Mouse (Mus musculus): ENCODE results near the gene Crygd. TPM values are rescaled to one million over a fixed set of nuclear protein-coding genes. Genes with fewer than 3 reads are reported as not detected.

Crygd gene
- polyA plus RNA-seq, 1 experiment from 2014 or later = not detected

DNA sequence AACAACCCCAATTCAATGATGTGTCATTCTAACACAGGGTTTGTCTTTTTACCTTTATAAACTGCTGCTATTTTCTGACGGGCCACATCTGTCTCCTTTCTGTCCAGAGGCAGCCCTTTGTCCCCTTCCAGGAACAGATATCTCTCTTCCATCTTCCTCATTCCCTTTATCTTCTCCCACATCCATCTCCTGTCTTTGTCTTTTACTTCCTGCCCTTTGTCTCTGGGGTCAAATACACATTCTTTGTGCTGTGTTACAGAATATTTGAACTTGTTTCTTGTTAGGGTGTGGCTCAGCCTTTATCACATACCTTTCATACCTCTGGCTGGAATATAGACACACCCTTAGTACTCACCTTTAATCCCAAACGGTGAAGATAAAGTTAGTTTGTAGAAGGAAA lies 25.7 kb downstream of the Crygd start:
- Histone ChIP-seq H3K27ac (ENCODE audit: low read depth) (no peak overlapping the region), H3K36me3 (replicated peaks; ENCODE audit: insufficient read depth, low read length) (no peaks in the 10 kb centered on the region), H3K4me3 (ENCODE audit: low read depth, low read length) (no peak overlapping the region), H3K27me3 (ENCODE audit: insufficient read depth, low read length) (no peaks in the 10 kb centered on the region), H3K4me1 (ENCODE audit: insufficient read depth) (no peaks in the 10 kb centered on the region), H3K9ac (replicated peaks) (no peak overlapping the region), H3K9me3 (ENCODE audit: low read length) (no peaks in the 10 kb centered on the region), H3K4me2 (ENCODE audit: low read depth, low read length) (no peak overlapping the region)
- ATAC-seq (no peak), DNase-seq (no peak)
- TF ChIP-seq EP300 (IDR thresholded peaks at IDR 0.05; ENCODE audit: low read depth) = no peak
- TF ChIP-seq CTCF (IDR thresholded peaks at IDR 0.05; ENCODE audit: low read depth) = no peak
- 51% methylated on average over 2 of the region's 2 CpGs for WGBS (ENCODE audit: insufficient replicate concordance)

DNA sequence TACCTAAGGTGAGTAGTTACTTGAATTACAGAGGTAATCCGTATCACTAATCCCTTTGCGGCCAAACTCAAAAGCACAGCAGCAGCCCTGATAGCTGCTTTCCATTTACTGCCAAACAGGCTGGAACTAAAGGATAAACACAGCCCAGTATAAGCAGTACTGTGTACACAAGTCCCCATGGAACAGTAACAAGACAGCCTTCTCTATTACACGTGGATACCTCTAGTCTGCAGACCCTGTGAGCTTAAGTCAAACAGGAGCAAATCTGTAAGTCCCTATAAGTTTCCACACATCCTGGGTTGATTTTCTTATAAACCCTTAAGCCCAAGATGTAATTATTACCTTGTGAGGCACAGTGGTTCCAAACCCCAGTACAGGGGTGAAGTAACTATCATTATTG lies 27.7 kb downstream of the Crygd start:
- ATAC-seq = no peak
- 39% methylated on average over 3 of the region's 3 CpGs for WGBS (ENCODE audit: insufficient replicate concordance)
- Histone ChIP-seq H3K4me3 (ENCODE audit: low read depth, low read length) (no peak overlapping the region), H3K27me3 (ENCODE audit: insufficient read depth, low read length) (no peaks in the 10 kb centered on the region), H3K9me3 (ENCODE audit: low read length) (no peaks in the 10 kb centered on the region), H3K27ac (ENCODE audit: low read depth) (no peak overlapping the region), H3K4me2 (ENCODE audit: low read depth, low read length) (no peak overlapping the region), H3K4me1 (ENCODE audit: insufficient read depth) (no peaks in the 10 kb centered on the region), H3K36me3 (replicated peaks; ENCODE audit: insufficient read depth, low read length) (no peaks in the 10 kb centered on the region), H3K9ac (replicated peaks) (no peak overlapping the region)
- no peak for DNase-seq
- TF ChIP-seq EP300 (IDR thresholded peaks at IDR 0.05; ENCODE audit: low read depth) (no peak), CTCF (IDR thresholded peaks at IDR 0.05; ENCODE audit: low read depth) (no peak)

DNA sequence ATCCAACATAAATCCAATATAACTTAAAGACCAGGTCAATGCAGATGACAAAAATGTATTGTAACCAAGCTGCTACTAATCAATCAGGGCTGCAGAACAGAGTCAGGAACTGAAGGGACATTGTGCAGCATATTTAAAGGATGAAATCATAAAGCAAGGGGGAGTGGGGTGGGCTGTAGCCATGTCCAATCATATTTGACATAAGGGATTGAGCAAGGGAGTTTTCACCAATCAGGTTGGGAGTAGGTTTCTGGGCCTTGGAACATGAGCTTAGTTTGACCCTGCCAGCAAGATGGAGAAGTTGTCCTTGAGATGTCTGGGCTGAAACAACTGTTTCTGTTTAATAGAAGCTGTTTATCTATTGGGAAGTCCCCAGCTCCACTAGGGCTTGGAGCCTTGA lies 30.6 kb downstream of the Crygd start, which contains the start of gene Akr1cl:
Akr1cl (minus strand) TSS at position 119 of the 400 bp plus-strand sequence.
- TF ChIP-seq EP300 (IDR thresholded peaks at IDR 0.05; ENCODE audit: low read depth) (no peak), CTCF (IDR thresholded peaks at IDR 0.05; ENCODE audit: low read depth) (no peak)
- H3K4me2 ChIP-seq (ENCODE audit: low read depth, low read length) = no peak within 1 kb of the TSS
- H3K27ac ChIP-seq (ENCODE audit: low read depth) = no peak within 1 kb of the TSS
- no peak for DNase-seq
- no peaks in the 10 kb centered on the region for H3K36me3 ChIP-seq (replicated peaks; ENCODE audit: insufficient read depth, low read length)
- H3K9ac ChIP-seq (replicated peaks) = no peak within 1 kb of the TSS
- no peak for ATAC-seq
- no peak within 1 kb of the TSS for H3K4me3 ChIP-seq (ENCODE audit: low read depth, low read length)
- no peaks in the 10 kb centered on the region for H3K4me1 ChIP-seq (ENCODE audit: insufficient read depth)
- H3K27me3 ChIP-seq (ENCODE audit: insufficient read depth, low read length) = no peaks in the 10 kb centered on the region
- no peaks in the 10 kb centered on the region for H3K9me3 ChIP-seq (ENCODE audit: low read length)

DNA sequence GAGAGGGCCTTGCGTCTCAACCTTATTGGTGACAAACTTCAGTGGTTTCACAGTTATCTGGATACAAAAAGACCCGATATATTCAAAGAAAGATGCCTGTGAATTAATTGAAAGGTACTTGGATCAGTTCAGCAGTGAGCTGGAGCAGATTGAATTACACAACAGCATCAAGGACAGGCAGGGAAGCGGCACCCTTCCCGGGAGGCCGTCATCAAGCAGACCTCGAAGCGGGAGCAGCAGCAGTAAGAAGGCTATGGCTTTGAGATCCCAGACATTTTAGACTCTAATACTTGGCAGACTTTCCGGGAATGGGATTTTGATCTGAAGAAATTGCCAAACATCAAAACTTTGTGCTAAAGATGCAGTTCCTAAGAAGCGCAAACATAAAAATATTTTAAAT lies 35.0 kb downstream of the Crygd start:
- Histone ChIP-seq H3K9me3 (ENCODE audit: low read length) (no peaks in the 10 kb centered on the region), H3K27me3 (ENCODE audit: insufficient read depth, low read length) (no peaks in the 10 kb centered on the region), H3K9ac (replicated peaks) (no peak overlapping the region), H3K27ac (ENCODE audit: low read depth) (no peak overlapping the region), H3K4me1 (ENCODE audit: insufficient read depth) (no peaks in the 10 kb centered on the region), H3K36me3 (replicated peaks; ENCODE audit: insufficient read depth, low read length) (no peaks in the 10 kb centered on the region), H3K4me3 (ENCODE audit: low read depth, low read length) (no peak overlapping the region), H3K4me2 (ENCODE audit: low read depth, low read length) (no peak overlapping the region)
- WGBS (ENCODE audit: insufficient replicate concordance) = 72% methylated on average over 9 of the region's 9 CpGs
- ATAC-seq (no peak), DNase-seq (no peak)
- no peak for TF ChIP-seq CTCF (IDR thresholded peaks at IDR 0.05; ENCODE audit: low read depth)
- TF ChIP-seq EP300 (IDR thresholded peaks at IDR 0.05; ENCODE audit: low read depth) = no peak

DNA sequence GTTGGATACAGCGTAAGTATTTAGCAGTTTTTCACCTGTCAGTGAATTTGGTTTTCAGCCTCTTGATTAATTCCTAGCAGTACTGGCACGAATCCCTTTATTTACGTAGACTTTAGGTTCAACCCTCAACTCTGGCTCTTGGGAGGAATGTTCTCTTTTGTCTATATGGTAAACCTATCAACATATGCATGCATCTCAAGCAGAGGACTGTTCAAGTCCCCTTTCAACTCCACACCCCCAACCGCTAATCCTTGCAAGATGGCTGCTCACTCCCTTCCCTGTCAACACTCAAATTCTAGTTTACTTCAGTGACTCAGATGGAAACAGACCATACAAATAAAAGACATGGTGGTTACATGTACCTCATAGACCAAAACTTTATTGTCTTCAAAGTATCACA lies 50.5 kb downstream of the Crygd start:
- Histone ChIP-seq H3K36me3 (replicated peaks; ENCODE audit: insufficient read depth, low read length) (no peaks in the 10 kb centered on the region), H3K4me3 (ENCODE audit: low read depth, low read length) (no peak overlapping the region), H3K4me1 (ENCODE audit: insufficient read depth) (no peaks in the 10 kb centered on the region), H3K27me3 (ENCODE audit: insufficient read depth, low read length) (no peaks in the 10 kb centered on the region), H3K9me3 (ENCODE audit: low read length) (no peaks in the 10 kb centered on the region), H3K4me2 (ENCODE audit: low read depth, low read length) (no peak overlapping the region), H3K27ac (ENCODE audit: low read depth) (no peak overlapping the region), H3K9ac (replicated peaks) (no peak overlapping the region)
- no peak for TF ChIP-seq CTCF (IDR thresholded peaks at IDR 0.05; ENCODE audit: low read depth)
- TF ChIP-seq EP300 (IDR thresholded peaks at IDR 0.05; ENCODE audit: low read depth) = no peak
- DNase-seq (no peak), ATAC-seq (no peak)
- WGBS (ENCODE audit: insufficient replicate concordance) = 82% methylated on average over 4 of the region's 4 CpGs

Other genes starting within 250 kb of the Crygd start
- gene Plekhm3, start 106.6 kb downstream of the Crygd start, polyA plus RNA-seq (2015; fragmentation: Nextera tagmentation; extraction: Ambion mirVana) = 1.1 and 1.4 TPM in 2 replicates
- not detected in 2 replicates for gene Akr1cl, start 30.7 kb downstream of the Crygd start, polyA plus RNA-seq (2015; fragmentation: Nextera tagmentation; extraction: Ambion mirVana)
- gene Cryge, start 12.3 kb downstream of the Crygd start, polyA plus RNA-seq (2015; fragmentation: Nextera tagmentation; extraction: Ambion mirVana) = not detected in 2 replicates
- gene Crygc, start 10.2 kb upstream of the Crygd start, polyA plus RNA-seq (2015; fragmentation: Nextera tagmentation; extraction: Ambion mirVana) = not detected in 2 replicates
- gene Crygb, start 18.8 kb upstream of the Crygd start, polyA plus RNA-seq (2015; fragmentation: Nextera tagmentation; extraction: Ambion mirVana) = not detected in 2 replicates
- not detected in 2 replicates for gene Cryga, start 39.9 kb upstream of the Crygd start, polyA plus RNA-seq (2015; fragmentation: Nextera tagmentation; extraction: Ambion mirVana)
- gene Gm28845, start 56.1 kb upstream of the Crygd start, polyA plus RNA-seq (2015; fragmentation: Nextera tagmentation; extraction: Ambion mirVana) = not detected in 2 replicates
- gene D630023F18Rik, start 59.8 kb upstream of the Crygd start, polyA plus RNA-seq (2015; fragmentation: Nextera tagmentation; extraction: Ambion mirVana) = 0.12 and 0.19 TPM in 2 replicates
- gene Idh1, start 123.0 kb upstream of the Crygd start, polyA plus RNA-seq (2015; fragmentation: Nextera tagmentation; extraction: Ambion mirVana) = 120 and 121 TPM in 2 replicates
- gene Pikfyve, start 123.2 kb upstream of the Crygd start, polyA plus RNA-seq (2015; fragmentation: Nextera tagmentation; extraction: Ambion mirVana) = 3.4 and 3.6 TPM in 2 replicates
- gene Pth2r, start 218.6 kb upstream of the Crygd start, polyA plus RNA-seq (2015; fragmentation: Nextera tagmentation; extraction: Ambion mirVana) = 0.06 and 0.07 TPM in 2 replicates